Mouse (Mus musculus) megakaryocyte, embryonic 14.5 days (primary cell): ENCODE results near the gene Olfr643.

Experiments used
- FLI1 ChIP-seq: IDR thresholded peaks from 2 replicates; pipeline ENCODE4 v1.6.1; 2012; ENCODE audit warnings: low read length, inconsistent platforms, mixed read lengths
- GATA1 ChIP-seq: IDR thresholded peaks from 3 replicates; pipeline ENCODE4 v1.6.1; 2012; ENCODE audit warnings: mixed read lengths, low read length, inconsistent platforms, borderline replicate concordance

GRCm38 (mm10) chr7:104137305-104137704, at the start of gene Olfr643:
- TF ChIP-seq GATA1 (no peak), FLI1 (no peak)
